Mouse (Mus musculus) gastrocnemius, adult 2 months (tissue): ENCODE data around the gene Krtap3-2. TPM values are rescaled to one million over a fixed set of nuclear protein-coding genes. Genes with fewer than 3 reads are reported as not detected.

Experiments used
- DNase-seq: peaks from one replicate; pipeline ENCODE4 v3.0.0; 2022
- H3K27ac ChIP-seq: fragments of 200-600 bp; 2 replicates; pipeline ENCODE4 v1.8.1; 2022; ENCODE audit warnings: mild to moderate bottlenecking
- H3K4me3 ChIP-seq: fragments of 200-600 bp; 2 replicates; pipeline ENCODE4 v1.8.1; 2022; ENCODE audit warnings: mild to moderate bottlenecking, moderate library complexity
- CTCF ChIP-seq: fragments of 200-600 bp; IDR thresholded peaks from 2 replicates; pipeline ENCODE4 v1.8.1; 2022; ENCODE audit warnings: antibody characterized with exemption, mild to moderate bottlenecking, moderate library complexity
- intact Hi-C: fragments of 180-260 bp; cut with DNase I; formaldehyde crosslinking; loops from one replicate; pipeline ENCODE4 v1.15.1; 2025
- total RNA-seq, 2 experiments: library from RNA; stranded (reverse); gene quantifications; 2 replicates each; pipeline ENCODE4 v1.2.3; 2021

The Krtap3-2 gene
- total RNA-seq, 2 experiments from 2014 or later, result not detected

GRCm38 (mm10) chr11:99557976-99558745 is 1.5 kb upstream of the Krtap3-2 start:
- Histone ChIP-seq H3K27ac (no peak overlapping the region), H3K4me3 (no peak overlapping the region)
- no peak for DNase-seq
- intact Hi-C loops, result no loop called here
- no peak for TF ChIP-seq CTCF

- no peak overlapping the region for H3K27ac ChIP-seq
- no peak for TF ChIP-seq CTCF
- no peak overlapping the region for H3K4me3 ChIP-seq
- intact Hi-C loops, result no loop called here
- DNase-seq, result no peak
These were observed 458 bp downstream of the Krtap3-2 start for GRCm38 (mm10) chr11:99556195-99556594.

- TF ChIP-seq CTCF, result no peak
- Histone ChIP-seq H3K4me3 (no peak within 1 kb of the TSS), H3K27ac (no peak within 1 kb of the TSS)
- intact Hi-C loops, result no loop called here
- DNase-seq, result no peak
These were observed 5.9 kb downstream of the Krtap3-2 start, which contains the start of gene Krtap3-3 for GRCm38 (mm10) chr11:99550765-99551164. TSS of gene Krtap3-3 (minus strand) at chr11:99550865.

- no peak for DNase-seq
- no peak for TF ChIP-seq CTCF
- no peak overlapping the region for H3K4me3 ChIP-seq
- no peak overlapping the region for H3K27ac ChIP-seq
- intact Hi-C loops, result no loop called here
These were observed 8.8 kb downstream of the Krtap3-2 start for GRCm38 (mm10) chr11:99547892-99548291.

GRCm38 (mm10) chr11:99539721-99540120 is 16.9 kb downstream of the Krtap3-2 start:
- TF ChIP-seq CTCF, result no peak
- DNase-seq, result no peak
- Histone ChIP-seq H3K27ac (no peak overlapping the region), H3K4me3 (no peak overlapping the region)
- intact Hi-C loops, result no loop called here

GRCm38 (mm10) chr11:99521288-99521860 is 35.3 kb downstream of the Krtap3-2 start, which contains the start of gene Krt39:
TSS of gene Krt39 (minus strand) at chr11:99521338.
- no peak for DNase-seq
- H3K27ac ChIP-seq, result no peak within 1 kb of the TSS
- no peak for TF ChIP-seq CTCF
- intact Hi-C loops, result no loop called here
- no peak within 1 kb of the TSS for H3K4me3 ChIP-seq

GRCm38 (mm10) chr11:99514098-99514497 is 42.6 kb downstream of the Krtap3-2 start:
- Histone ChIP-seq H3K4me3 (no peak overlapping the region), H3K27ac (no peak overlapping the region)
- no peak for DNase-seq
- no peak for TF ChIP-seq CTCF
- intact Hi-C loops, result no loop called here

Other genes with a start within 250 kb of the Krtap3-2 start
- gene Krt25, start 233.9 kb downstream of the Krtap3-2 start, total RNA-seq, result not detected
- not detected for gene Krt26, start 218.9 kb downstream of the Krtap3-2 start, total RNA-seq
- not detected for gene Krt27, start 205.7 kb downstream of the Krtap3-2 start, total RNA-seq
- not detected for gene Krt28, start 181.9 kb downstream of the Krtap3-2 start, total RNA-seq
- 1 to 10 TPM; 3.7 TPM for gene Krt10, start 167.5 kb downstream of the Krtap3-2 start, total RNA-seq
- gene Krt12, start 134.6 kb downstream of the Krtap3-2 start, total RNA-seq, result not detected
- gene Krt20, start 118.7 kb downstream of the Krtap3-2 start, total RNA-seq, result not detected
- gene Krt23, start 63.7 kb downstream of the Krtap3-2 start, total RNA-seq, result not detected
- gene Krt39, start 35.5 kb downstream of the Krtap3-2 start, total RNA-seq, result not detected
- not detected for gene Krt40, start 13.7 kb downstream of the Krtap3-2 start, total RNA-seq
- gene Krtap3-3, start 6.0 kb downstream of the Krtap3-2 start, total RNA-seq, result not detected
- not detected for gene Gm11939, start 2.6 kb upstream of the Krtap3-2 start, total RNA-seq
- not detected for gene Krtap3-1, start 9.8 kb upstream of the Krtap3-2 start, total RNA-seq
- not detected for gene Krtap1-5, start 24.2 kb upstream of the Krtap3-2 start, total RNA-seq
- not detected for gene Krtap1-4, start 26.8 kb upstream of the Krtap3-2 start, total RNA-seq
- not detected for gene Krtap1-3, start 34.5 kb upstream of the Krtap3-2 start, total RNA-seq
- not detected for gene Krtap9-3, start 41.3 kb upstream of the Krtap3-2 start, total RNA-seq
- not detected for gene Gm11938, start 46.5 kb upstream of the Krtap3-2 start, total RNA-seq
- gene Gm11937, start 53.3 kb upstream of the Krtap3-2 start, total RNA-seq, result not detected
- gene Krtap2-4, start 58.0 kb upstream of the Krtap3-2 start, total RNA-seq, result not detected
- gene Gm11562, start 63.6 kb upstream of the Krtap3-2 start, total RNA-seq, result not detected
- not detected for gene Krtap4-1, start 71.4 kb upstream of the Krtap3-2 start, total RNA-seq
- not detected for gene Krtap4-2, start 78.2 kb upstream of the Krtap3-2 start, total RNA-seq
- gene Krtap4-7, start 87.2 kb upstream of the Krtap3-2 start, total RNA-seq, result not detected
- gene Gm11555, start 93.4 kb upstream of the Krtap3-2 start, total RNA-seq, result not detected
- not detected for gene Gm11563, start 102.1 kb upstream of the Krtap3-2 start, total RNA-seq
- gene Krtap4-6, start 109.1 kb upstream of the Krtap3-2 start, total RNA-seq, result not detected
- gene Gm14190, start 133.9 kb upstream of the Krtap3-2 start, total RNA-seq, result not detected
- gene Gm14180, start 177.4 kb upstream of the Krtap3-2 start, total RNA-seq, result not detected
- gene Gm11595, start 216.1 kb upstream of the Krtap3-2 start, total RNA-seq, result not detected
- gene Krtap4-8, start 223.9 kb upstream of the Krtap3-2 start, total RNA-seq, result not detected
- gene Krtap4-9, start 228.3 kb upstream of the Krtap3-2 start, total RNA-seq, result not detected
- gene Gm11596, start 236.6 kb upstream of the Krtap3-2 start, total RNA-seq, result not detected
- gene Gm11569, start 242.1 kb upstream of the Krtap3-2 start, total RNA-seq, result not detected
- not detected for gene Gm11554, start 247.6 kb upstream of the Krtap3-2 start, total RNA-seq